Mouse (Mus musculus) embryonic facial prominence, embryonic 13.5 days (tissue): ENCODE measurements around the gene Cd82. TPM values are rescaled to one million over a fixed set of nuclear protein-coding genes. Genes with fewer than 3 reads are reported as not detected.

ENCODE experiments used
- ATAC-seq: fragments of 200-750 bp; cut with Nextera tagmentation; 2 replicates; pipeline ENCODE4 v1.8.0; 2017; ENCODE audit warnings: low read depth; ENCODE audit not compliant: insufficient number of reproducible peaks, insufficient read depth, low FRiP score, low TSS enrichment
- H3K27ac ChIP-seq: fragments of 300-500 bp; sonication (generic); 2 replicates; pipeline ENCODE4 v1.5.1; 2015; ENCODE audit warnings: moderate library complexity, mild to moderate bottlenecking, inconsistent platforms
- H3K27me3 ChIP-seq: fragments of 300-500 bp; sonication (generic); 2 replicates; pipeline ENCODE4 v1.6.1; 2015; ENCODE audit warnings: mild to moderate bottlenecking, inconsistent platforms
- H3K36me3 ChIP-seq: fragments of 300-500 bp; sonication (generic); 2 replicates; pipeline ENCODE4 v1.6.1; 2015; ENCODE audit warnings: mild to moderate bottlenecking, inconsistent platforms
- H3K4me1 ChIP-seq: fragments of 300-500 bp; sonication (generic); 2 replicates; pipeline ENCODE4 v1.6.1; 2015; ENCODE audit warnings: inconsistent platforms
- H3K4me2 ChIP-seq: fragments of 300-500 bp; sonication (generic); 2 replicates; pipeline ENCODE4 v1.6.1; 2015; ENCODE audit warnings: moderate library complexity, mild to moderate bottlenecking, inconsistent platforms
- H3K4me3 ChIP-seq: fragments of 300-500 bp; sonication (generic); 2 replicates; pipeline ENCODE4 v1.5.1; 2015; ENCODE audit warnings: mild to moderate bottlenecking, inconsistent platforms
- H3K9ac ChIP-seq: fragments of 300-500 bp; sonication (generic); 2 replicates; pipeline ENCODE4 v1.6.1; 2015; ENCODE audit warnings: mild to moderate bottlenecking, inconsistent platforms
- H3K9me3 ChIP-seq: fragments of 300-500 bp; sonication (generic); 2 replicates; pipeline ENCODE4 v1.6.1; 2016; ENCODE audit warnings: inconsistent platforms
- WGBS: fragments of 180-500 bp; shearing (Covaris S2); methylation state at CpG from one replicate; pipeline ENCODE4 v1.1.7; 2015; ENCODE audit warnings: mixed read lengths; 5-methylcytosine and 5-hydroxymethylcytosine counted together
- polyA plus RNA-seq: library from polyadenylated mRNA; unstranded; fragments of >200 nt; fragmentation: Nextera tagmentation; extraction: Ambion mirVana; gene quantifications from 2 replicates; pipeline ENCODE4 v1.2.1, GENCODE M21; 2015

Gene Cd82
- polyA plus RNA-seq, 1 experiment from 2014 or later, result 34.8 TPM

GRCm38 (mm10) chr2:93466314-93466713 lies 3.4 kb upstream of the Cd82 start:
- Histone ChIP-seq H3K9me3 (no peaks in the 10 kb centered on the region), H3K4me3 (no peak overlapping the region), H3K4me2 (no peak overlapping the region), H3K27ac (no peak overlapping the region), H3K9ac (no peak overlapping the region), H3K27me3 (no peaks in the 10 kb centered on the region), H3K36me3 (no peaks in the 10 kb centered on the region), H3K4me1 (peaks cover 37% of the 10 kb centered on the region)
- WGBS, result 90% methylated on average over 3 of the region's 3 CpGs
- ATAC-seq, result no peak

DNA sequence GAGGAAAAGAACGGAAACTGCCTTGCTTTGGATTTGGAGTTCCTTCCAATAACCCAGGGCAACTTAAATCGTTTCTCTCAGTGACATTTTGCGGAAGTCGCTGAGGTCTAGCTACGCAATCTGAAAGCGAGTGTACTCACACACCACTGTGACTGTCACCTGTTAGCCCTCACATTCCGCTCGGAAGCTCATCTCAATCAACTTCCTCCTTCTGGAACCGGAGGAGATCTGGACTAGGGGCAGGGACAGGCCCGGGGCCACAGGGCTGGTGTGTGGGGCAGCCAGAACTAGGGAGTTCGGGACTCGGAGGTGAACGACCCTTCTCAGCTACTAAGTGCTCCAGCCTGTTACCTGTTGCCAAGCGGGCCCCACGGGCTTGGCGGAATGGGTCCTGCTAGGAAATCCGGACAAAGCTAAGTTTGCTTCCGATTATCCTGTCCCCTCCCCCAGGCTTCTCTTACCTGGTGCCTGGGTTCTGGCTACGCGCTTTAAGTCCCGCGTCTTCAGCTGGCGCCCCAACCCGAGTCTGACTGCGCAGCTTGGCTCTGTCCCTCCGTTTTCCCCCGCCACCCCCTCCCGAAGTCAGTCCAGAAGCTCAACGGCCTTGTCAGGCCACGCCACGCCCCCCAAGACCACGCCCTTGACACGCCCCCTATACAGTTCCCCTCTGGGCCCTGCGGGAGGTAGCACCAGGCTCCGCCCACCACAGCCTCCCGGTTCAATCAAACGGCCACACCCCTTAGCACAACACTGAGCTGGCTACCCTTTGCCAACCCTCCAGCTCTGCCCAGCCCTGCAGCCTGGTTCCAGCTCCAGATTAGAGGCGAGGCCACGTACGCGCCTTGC lies 848 bp downstream of the Cd82 start:
- no peaks in the 10 kb centered on the region for H3K9me3 ChIP-seq
- H3K4me2 ChIP-seq, result peak overlapping the region; percentile 89
- peak; percentile 85 for ATAC-seq
- H3K4me3 ChIP-seq, result peak overlapping the region; percentile 55
- no peaks in the 10 kb centered on the region for H3K36me3 ChIP-seq
- WGBS, result 1% methylated on average over 40 of the region's 41 CpGs
- peak overlapping the region; percentile 77; the same call in 1 of the 2 replicates for H3K27ac ChIP-seq
- H3K27me3 ChIP-seq, result no peaks in the 10 kb centered on the region
- peaks cover 33% of the 10 kb centered on the region for H3K4me1 ChIP-seq
- peak overlapping the region; percentile 72 for H3K9ac ChIP-seq

- WGBS, result 85% methylated on average over 6 of the region's 6 CpGs
- no peak for ATAC-seq
- H3K4me2 ChIP-seq, result peak overlapping the region; percentile 89
These were observed 2.0 kb downstream of the Cd82 start for GRCm38 (mm10) chr2:93460786-93461469.

GRCm38 (mm10) chr2:93459208-93459920 lies 3.6 kb downstream of the Cd82 start:
- peaks cover 48% of the 10 kb centered on the region for H3K4me1 ChIP-seq
- no peak overlapping the region for H3K4me2 ChIP-seq
- no peak for ATAC-seq
- WGBS, result 67% methylated on average over 7 of the region's 7 CpGs
- H3K27ac ChIP-seq, result no peak overlapping the region; the same call in 1 of the 2 replicates
- H3K27me3 ChIP-seq, result no peaks in the 10 kb centered on the region
- no peaks in the 10 kb centered on the region for H3K9me3 ChIP-seq
- no peak overlapping the region for H3K4me3 ChIP-seq
- no peak overlapping the region for H3K9ac ChIP-seq
- no peaks in the 10 kb centered on the region for H3K36me3 ChIP-seq

More at GRCm38 (mm10) chr2:93460786-93461469, 2.0 kb downstream of the Cd82 start:
- no peaks in the 10 kb centered on the region for H3K36me3 ChIP-seq
- no peaks in the 10 kb centered on the region for H3K27me3 ChIP-seq
- H3K4me1 ChIP-seq, result peaks cover 38% of the 10 kb centered on the region
- H3K9ac ChIP-seq, result no peak overlapping the region
- H3K4me3 ChIP-seq, result no peak overlapping the region
- no peak overlapping the region for H3K27ac ChIP-seq
- H3K9me3 ChIP-seq, result no peaks in the 10 kb centered on the region

DNA sequence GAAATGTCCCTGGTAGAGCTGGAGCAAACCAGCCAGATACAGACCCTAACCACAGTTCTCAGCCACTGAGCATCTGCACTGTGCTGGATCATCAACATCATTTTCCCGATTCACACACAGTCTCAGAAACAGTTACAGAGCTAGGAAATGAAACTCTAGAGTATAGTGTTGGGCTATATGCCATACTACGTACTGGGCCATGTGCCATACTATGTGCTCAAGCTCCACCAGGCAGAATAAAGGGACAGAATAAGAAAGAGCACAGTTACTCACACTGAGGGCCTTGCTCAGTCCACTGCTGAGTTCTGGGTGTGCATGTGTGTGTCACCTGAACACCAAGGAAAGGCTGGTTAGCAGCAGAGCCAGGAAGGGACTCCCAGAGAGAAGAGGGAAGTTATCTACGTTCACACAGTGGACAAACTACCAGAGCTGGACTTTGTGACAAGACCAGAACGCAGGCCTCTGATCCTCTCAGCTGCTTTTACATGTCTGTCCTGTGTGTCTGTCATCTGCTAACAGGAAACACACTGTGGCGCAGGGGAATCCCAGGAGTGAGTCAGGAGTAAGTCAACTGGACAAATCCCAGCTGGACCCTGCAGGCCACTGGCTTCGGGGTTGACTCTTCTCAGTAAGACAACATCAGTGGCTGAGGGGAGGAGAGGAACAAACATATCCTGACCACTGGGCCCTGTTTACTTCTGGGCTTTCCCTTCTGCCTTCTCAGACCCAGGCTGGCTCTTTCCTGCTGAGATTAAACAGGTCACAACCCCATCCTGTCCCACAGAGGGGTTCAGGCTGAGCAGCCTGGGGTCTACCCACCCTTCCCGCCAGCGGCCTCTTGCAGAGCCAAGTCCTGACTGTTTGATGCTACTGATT lies 4.4 kb downstream of the Cd82 start:
- H3K27me3 ChIP-seq, result no peaks in the 10 kb centered on the region
- H3K9ac ChIP-seq, result no peak overlapping the region
- H3K27ac ChIP-seq, result peak overlapping the region; percentile 16; the same call in 1 of the 2 replicates
- H3K4me2 ChIP-seq, result no peak overlapping the region
- peaks cover 54% of the 10 kb centered on the region for H3K4me1 ChIP-seq
- no peak overlapping the region for H3K4me3 ChIP-seq
- H3K9me3 ChIP-seq, result no peaks in the 10 kb centered on the region
- ATAC-seq, result no peak
- H3K36me3 ChIP-seq, result no peaks in the 10 kb centered on the region
- 64% methylated on average over 8 of the region's 8 CpGs for WGBS

GRCm38 (mm10) chr2:93457426-93458130 lies 5.4 kb downstream of the Cd82 start:
- H3K27ac ChIP-seq, result no peak overlapping the region
- H3K4me2 ChIP-seq, result no peak overlapping the region
- no peaks in the 10 kb centered on the region for H3K27me3 ChIP-seq
- H3K9ac ChIP-seq, result 0 out of 2 replicates have a peak overlapping the region, but pooled peaks have one; percentile 44
- ATAC-seq, result no peak
- H3K4me1 ChIP-seq, result peaks cover 50% of the 10 kb centered on the region
- WGBS, result 76% methylated on average over 6 of the region's 6 CpGs
- H3K9me3 ChIP-seq, result no peaks in the 10 kb centered on the region
- no peak overlapping the region for H3K4me3 ChIP-seq
- no peaks in the 10 kb centered on the region for H3K36me3 ChIP-seq

- H3K27ac ChIP-seq, result no peak overlapping the region
- no peak for ATAC-seq
These were observed 6.8 kb downstream of the Cd82 start for GRCm38 (mm10) chr2:93456140-93456539.

GRCm38 (mm10) chr2:93454817-93455591 lies 7.9 kb downstream of the Cd82 start:
- H3K4me1 ChIP-seq, result peaks cover 61% of the 10 kb centered on the region
- WGBS, result 75% methylated on average over 3 of the region's 3 CpGs
- H3K9ac ChIP-seq, result no peak overlapping the region
- H3K27me3 ChIP-seq, result no peaks in the 10 kb centered on the region
- no peaks in the 10 kb centered on the region for H3K9me3 ChIP-seq
- H3K27ac ChIP-seq, result no peak overlapping the region
- no peak overlapping the region for H3K4me3 ChIP-seq
- H3K4me2 ChIP-seq, result no peak overlapping the region
- H3K36me3 ChIP-seq, result no peaks in the 10 kb centered on the region
- ATAC-seq, result no peak

More at GRCm38 (mm10) chr2:93456140-93456539, 6.8 kb downstream of the Cd82 start:
- Histone ChIP-seq H3K4me3 (no peak overlapping the region), H3K9ac (no peak overlapping the region), H3K36me3 (no peaks in the 10 kb centered on the region), H3K27me3 (no peaks in the 10 kb centered on the region), H3K4me1 (peaks cover 52% of the 10 kb centered on the region), H3K4me2 (no peak overlapping the region), H3K9me3 (no peaks in the 10 kb centered on the region)
- 52% methylated on average over 3 of the region's 3 CpGs for WGBS

DNA sequence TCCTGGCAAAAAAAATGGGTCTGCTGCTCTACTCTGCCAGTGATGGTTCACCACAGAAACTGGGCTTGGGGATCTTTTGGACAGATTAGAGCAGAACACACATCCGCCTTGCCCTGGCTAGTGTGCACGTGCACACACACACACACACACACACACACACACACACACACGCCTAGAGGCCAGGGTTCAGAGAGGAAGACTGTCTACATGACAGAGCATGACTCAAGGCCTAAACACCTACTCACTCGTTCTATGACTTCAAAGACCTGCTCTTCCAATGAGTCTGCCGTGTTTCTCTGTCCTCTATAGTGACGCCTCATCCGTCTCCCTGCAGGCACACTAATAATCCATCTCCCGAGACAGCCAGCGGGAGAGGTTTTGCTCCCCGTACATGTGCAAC lies 8.6 kb downstream of the Cd82 start:
- H3K9me3 ChIP-seq, result no peaks in the 10 kb centered on the region
- WGBS, result 70% methylated on average over 10 of the region's 10 CpGs
- no peaks in the 10 kb centered on the region for H3K36me3 ChIP-seq
- no peak overlapping the region for H3K4me2 ChIP-seq
- no peak for ATAC-seq
- no peak overlapping the region for H3K9ac ChIP-seq
- H3K4me1 ChIP-seq, result peaks cover 61% of the 10 kb centered on the region
- H3K27me3 ChIP-seq, result no peaks in the 10 kb centered on the region
- H3K4me3 ChIP-seq, result no peak overlapping the region
- H3K27ac ChIP-seq, result no peak overlapping the region

- no peak for ATAC-seq
- 71% methylated on average over 4 of the region's 4 CpGs for WGBS
- H3K4me1 ChIP-seq, result peaks cover 60% of the 10 kb centered on the region
These were observed 9.9 kb downstream of the Cd82 start for GRCm38 (mm10) chr2:93453046-93453445.

More at GRCm38 (mm10) chr2:93453046-93453445, 9.9 kb downstream of the Cd82 start:
- Histone ChIP-seq H3K36me3 (no peaks in the 10 kb centered on the region), H3K9me3 (no peaks in the 10 kb centered on the region), H3K27ac (no peak overlapping the region), H3K9ac (no peak overlapping the region), H3K4me3 (no peak overlapping the region), H3K4me2 (no peak overlapping the region), H3K27me3 (no peaks in the 10 kb centered on the region)
